Mouse (Mus musculus) thymus, adult 2 months (tissue): ENCODE results near the gene Olah. TPM values are rescaled to one million over a fixed set of nuclear protein-coding genes. Genes with fewer than 3 reads are reported as not detected.

Experiments
- DNase-seq: peaks from one replicate; pipeline ENCODE4 v3.0.0; 2021
- H3K27ac ChIP-seq: fragments of 200-500 bp; 2 replicates; pipeline ENCODE4 v1.5.1; 2012; ENCODE audit warnings: low read length, control low read depth; ENCODE audit not compliant: control insufficient read depth, insufficient read depth
- H3K27me3 ChIP-seq: fragments of 200-500 bp; 2 replicates; pipeline ENCODE4 v1.6.1; 2012; ENCODE audit warnings: mild to moderate bottlenecking, low read length, moderate library complexity, mixed read lengths; ENCODE audit not compliant: control insufficient read depth, insufficient read depth
- H3K36me3 ChIP-seq: fragments of 200-500 bp; 2 replicates; pipeline ENCODE4 v1.6.1; 2012; ENCODE audit warnings: mild to moderate bottlenecking, low read length, moderate library complexity; ENCODE audit not compliant: control insufficient read depth, insufficient read depth
- H3K4me1 ChIP-seq: fragments of 200-500 bp; replicated peaks from 2 replicates; pipeline ENCODE4 v1.6.1; 2012; ENCODE audit warnings: low read length; ENCODE audit not compliant: control insufficient read depth, insufficient read depth
- H3K4me3 ChIP-seq: fragments of 200-500 bp; 2 replicates; pipeline ENCODE4 v1.5.1; 2012; ENCODE audit warnings: mild to moderate bottlenecking, low read length, control low read depth, moderate library complexity; ENCODE audit not compliant: control insufficient read depth, insufficient read depth
- CTCF ChIP-seq: fragments of 200-500 bp; IDR thresholded peaks from 2 replicates; pipeline ENCODE4 v1.5.1; 2012; ENCODE audit warnings: mild to moderate bottlenecking, control low read depth, low read length, moderate library complexity, borderline replicate concordance; ENCODE audit not compliant: control insufficient read depth, poor library complexity, insufficient read depth; ENCODE audit errors: extremely low read depth
- POLR2A ChIP-seq: fragments of 200-500 bp; IDR thresholded peaks from 2 replicates; pipeline ENCODE4 v1.6.1; 2012; ENCODE audit warnings: mild to moderate bottlenecking, low read length, control low read depth, moderate library complexity; ENCODE audit not compliant: control insufficient read depth, poor library complexity, insufficient read depth; ENCODE audit errors: extremely low read depth
- WGBS: fragments of 180-500 bp; shearing (Covaris S2); methylation state at CpG from one replicate; pipeline ENCODE4 v1.1.7; 2018; 5-methylcytosine and 5-hydroxymethylcytosine counted together
- polyA plus RNA-seq: library from polyadenylated mRNA; depleted of rRNA; stranded (reverse); fragments of >200 nt; gene quantifications from 2 replicates; pipeline ENCODE4 v1.2.3, GENCODE M21; 2012; rRNA removed

The Olah gene
- polyA plus RNA-seq, 1 experiment, result not detected

DNA sequence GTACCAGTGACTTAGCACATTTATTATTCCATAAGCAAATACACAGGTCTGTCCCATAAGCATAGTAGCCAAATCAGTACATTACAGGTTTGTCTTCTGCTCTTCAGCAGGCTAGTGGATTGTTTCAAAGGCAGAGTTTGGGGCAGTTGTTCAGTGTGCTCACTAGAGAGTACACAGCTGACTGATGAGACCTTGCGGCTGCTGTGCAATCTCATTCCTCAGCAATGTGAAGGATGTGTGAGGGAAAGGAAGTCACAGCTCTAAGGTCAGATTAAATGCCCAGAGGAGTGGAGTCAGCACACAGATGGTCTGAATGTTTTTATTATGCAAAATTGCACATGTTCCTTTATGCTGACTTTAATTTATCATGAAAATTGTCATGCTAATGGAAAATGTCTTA is 70.5 kb downstream of the Olah start:
- no peaks in the 10 kb centered on the region for H3K4me1 ChIP-seq
- H3K27me3 ChIP-seq, result no peaks in the 10 kb centered on the region
- peaks cover 8% of the 10 kb centered on the region; the same call in 1 of the 2 replicates for H3K36me3 ChIP-seq
- 95% methylated on average over 1 of the region's 1 CpGs for WGBS
- TF ChIP-seq POLR2A, result no peak
- no peak for TF ChIP-seq CTCF
- no peak for DNase-seq
- H3K4me3 ChIP-seq, result no peak overlapping the region
- no peak overlapping the region for H3K27ac ChIP-seq

DNA sequence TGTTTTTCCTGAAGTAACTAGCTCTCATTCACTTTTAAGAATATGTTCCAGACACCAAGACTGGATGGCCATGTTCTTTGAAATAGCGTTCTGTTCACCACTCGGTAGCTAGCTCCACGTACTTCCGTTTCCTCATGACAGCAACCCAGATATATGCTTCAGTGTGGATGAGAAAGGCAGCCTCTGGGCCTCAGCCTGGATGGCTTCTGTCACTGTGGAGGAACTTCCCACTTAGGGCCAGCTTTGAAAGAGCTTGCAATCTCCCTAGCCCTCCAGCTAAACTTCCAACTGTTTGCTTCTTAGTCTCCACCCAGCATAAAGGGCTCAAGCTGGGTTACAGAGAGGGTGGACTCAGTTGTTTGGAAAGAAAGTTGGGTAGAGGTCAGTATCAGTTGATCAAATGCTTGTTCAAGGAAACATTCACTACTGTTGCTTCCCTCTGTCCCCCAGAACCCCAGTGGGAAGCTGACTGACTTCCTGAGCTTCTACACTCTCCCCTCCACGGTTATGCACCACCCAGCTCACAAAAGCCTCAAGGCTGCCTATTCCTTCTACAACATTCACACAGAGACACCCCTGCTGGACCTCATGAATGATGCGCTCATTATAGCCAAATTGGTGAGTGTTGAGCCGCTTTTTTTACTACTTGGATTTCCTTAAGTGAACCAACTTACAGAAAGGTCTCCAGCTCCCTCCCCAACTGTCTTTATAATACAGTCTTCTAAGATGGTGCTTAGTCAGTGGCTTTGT is 72.5 kb downstream of the Olah start:
- Histone ChIP-seq H3K27ac (no peak overlapping the region), H3K36me3 (peaks cover 11% of the 10 kb centered on the region; the same call in 1 of the 2 replicates), H3K4me3 (no peak overlapping the region), H3K4me1 (no peaks in the 10 kb centered on the region), H3K27me3 (no peaks in the 10 kb centered on the region)
- WGBS, result 96% methylated on average over 7 of the region's 7 CpGs
- DNase-seq, result no peak
- TF ChIP-seq POLR2A, result no peak
- no peak for TF ChIP-seq CTCF

- Histone ChIP-seq H3K36me3 (peaks cover 11% of the 10 kb centered on the region; the same call in 1 of the 2 replicates), H3K27me3 (no peaks in the 10 kb centered on the region), H3K27ac (no peak overlapping the region), H3K4me3 (no peak overlapping the region), H3K4me1 (no peaks in the 10 kb centered on the region)
- WGBS, result 93% methylated on average over 2 of the region's 2 CpGs
- no peak for TF ChIP-seq CTCF
- no peak for TF ChIP-seq POLR2A
- no peak for DNase-seq
Observed at GRCm38 (mm10) chr2:3323132-3323531, 73.9 kb downstream of the Olah start.

DNA sequence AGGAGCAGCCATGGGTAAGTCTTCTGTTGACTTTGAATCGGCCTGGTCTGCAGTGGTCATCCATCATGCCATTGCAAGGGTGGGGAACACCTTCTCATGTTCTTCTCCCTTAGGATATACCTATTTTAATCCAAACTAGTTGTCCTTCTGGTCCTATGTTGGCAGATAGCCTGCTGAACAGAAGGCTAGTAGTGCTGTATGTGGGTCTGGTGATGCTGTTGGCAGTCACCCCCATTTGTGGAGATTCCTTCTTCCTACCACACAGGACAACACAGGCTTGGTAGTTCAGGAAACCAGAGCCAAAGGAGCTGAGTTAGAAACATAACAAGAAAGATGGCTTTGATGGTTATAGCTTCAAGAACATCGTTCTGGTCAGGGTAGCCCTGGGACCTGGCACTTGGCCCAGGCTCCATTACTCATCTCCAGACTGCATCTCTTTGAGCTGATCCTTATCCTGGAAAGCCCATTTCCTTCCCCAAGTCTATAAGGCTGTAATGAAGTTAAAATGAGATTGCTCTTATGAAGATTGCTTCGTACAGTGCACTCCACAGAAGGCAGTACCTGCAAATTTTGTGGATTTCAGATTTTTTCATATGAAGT is 91.5 kb downstream of the Olah start:
- TF ChIP-seq CTCF (no peak), POLR2A (no peak)
- no peaks in the 10 kb centered on the region for H3K27me3 ChIP-seq
- H3K4me1 ChIP-seq, result no peaks in the 10 kb centered on the region
- WGBS, result 89% methylated on average over 3 of the region's 3 CpGs
- no peaks in the 10 kb centered on the region for H3K36me3 ChIP-seq
- DNase-seq, result no peak
- no peak overlapping the region for H3K27ac ChIP-seq
- no peak overlapping the region for H3K4me3 ChIP-seq

DNA sequence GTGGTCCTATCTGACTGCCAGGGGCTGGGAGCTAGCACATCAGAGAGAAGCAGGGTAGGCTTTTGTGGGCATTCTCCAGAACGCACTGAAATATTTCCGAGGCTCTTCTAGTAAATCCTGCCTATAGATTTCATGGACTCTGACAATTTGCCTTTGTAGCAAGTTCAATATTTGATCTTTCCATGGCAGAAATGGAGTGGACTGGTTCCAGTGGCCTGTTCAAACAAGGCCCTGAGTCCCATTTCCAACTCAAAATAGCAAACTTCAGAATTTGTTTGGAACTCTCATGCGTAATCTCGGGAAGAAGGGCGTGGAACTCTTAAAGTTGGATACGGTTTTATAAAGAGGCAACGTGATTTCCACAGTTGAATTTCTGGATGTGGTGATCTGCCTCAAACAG is 101.2 kb downstream of the Olah start:
- 97% methylated on average over 7 of the region's 7 CpGs for WGBS
- no peak for DNase-seq
- Histone ChIP-seq H3K4me1 (no peaks in the 10 kb centered on the region), H3K27me3 (no peaks in the 10 kb centered on the region), H3K27ac (no peak overlapping the region), H3K36me3 (no peaks in the 10 kb centered on the region), H3K4me3 (no peak overlapping the region)
- TF ChIP-seq POLR2A (no peak), CTCF (no peak)

- no peak for DNase-seq
- 98% methylated on average over 1 of the region's 1 CpGs for WGBS
- H3K36me3 ChIP-seq, result no peaks in the 10 kb centered on the region
- H3K27me3 ChIP-seq, result no peaks in the 10 kb centered on the region
- H3K27ac ChIP-seq, result no peak overlapping the region
- no peak overlapping the region for H3K4me3 ChIP-seq
- no peaks in the 10 kb centered on the region for H3K4me1 ChIP-seq
- no peak for TF ChIP-seq POLR2A
- TF ChIP-seq CTCF, result no peak
Observed at GRCm38 (mm10) chr2:3292170-3292569, 104.8 kb downstream of the Olah start.

Other genes with a start within 250 kb of the Olah start
- gene Nmt2, start 113.0 kb downstream of the Olah start, polyA plus RNA-seq, result 7.4 and 8.1 TPM in 2 replicates
- gene Rpp38, start 64.6 kb downstream of the Olah start, polyA plus RNA-seq, result 3.4 and 3.5 TPM in 2 replicates
- not detected in 2 replicates for gene Acbd7, start 61.0 kb downstream of the Olah start, polyA plus RNA-seq
- gene Meig1, start 25.4 kb upstream of the Olah start, polyA plus RNA-seq, result 0.40 TPM in 1 of 2 replicates, not detected in the other
- 28.1 and 30.3 TPM in 2 replicates for gene Dclre1c, start 26.9 kb upstream of the Olah start, polyA plus RNA-seq
- gene Suv39h2, start 77.8 kb upstream of the Olah start, polyA plus RNA-seq, result 2.2 and 3.1 TPM in 2 replicates
- 6.0 and 6.1 TPM in 2 replicates for gene Gm45902, start 115.6 kb upstream of the Olah start, polyA plus RNA-seq
- 68.0 and 69.0 TPM in 2 replicates for gene Hspa14, start 115.6 kb upstream of the Olah start, polyA plus RNA-seq
- 0.17 and 0.43 TPM in 2 replicates for gene Cdnf, start 115.8 kb upstream of the Olah start, polyA plus RNA-seq
- gene Fam107b, start 173.3 kb upstream of the Olah start, polyA plus RNA-seq, result 81.3 and 98.8 TPM in 2 replicates